Mouse (Mus musculus): ENCODE results near the gene Ccdc8. TPM values are rescaled to one million over a fixed set of nuclear protein-coding genes. Genes with fewer than 3 reads are reported as not detected.
A peak's percentile ranks its signal among the peaks of the same experiment; 100 is the strongest.
"Not testable (repeated sequence)": the region's sequence is repeated elsewhere in the genome, so short reads cannot be mapped to it uniquely, and the experiment has no call there.

Ccdc8 gene
- under 1 TPM in 1 of 2 experiments, not detected in 1; 0.16 TPM for polyA plus RNA-seq (2017; shearing (Covaris generic))

GRCm38 (mm10) chr7:16992451-16992807 lies at the start of gene Ccdc8:
Gene Ccdc8, plus strand, starts transcription at chr7:16992708.
- no peak for ATAC-seq

DNA sequence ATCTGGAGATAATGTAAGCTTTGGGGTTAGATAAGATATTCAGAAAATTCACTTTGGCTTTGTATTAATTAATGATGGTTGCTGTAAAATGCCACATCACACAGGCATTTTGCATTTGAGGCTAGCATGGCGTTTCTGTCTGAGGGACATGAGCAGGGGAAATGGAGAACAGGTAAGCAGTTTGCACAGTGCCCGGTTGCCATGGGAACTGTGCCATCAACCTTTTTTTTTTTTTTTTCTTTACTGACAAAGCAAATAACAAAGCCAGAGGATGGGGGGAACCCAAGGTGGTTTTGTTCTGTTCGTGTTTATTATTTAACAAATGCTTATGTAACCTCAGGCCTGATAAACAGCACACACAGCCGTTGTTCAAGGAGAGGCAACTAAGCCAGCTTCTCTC lies 49.6 kb upstream of the Ccdc8 start:
- no peak for ATAC-seq

DNA sequence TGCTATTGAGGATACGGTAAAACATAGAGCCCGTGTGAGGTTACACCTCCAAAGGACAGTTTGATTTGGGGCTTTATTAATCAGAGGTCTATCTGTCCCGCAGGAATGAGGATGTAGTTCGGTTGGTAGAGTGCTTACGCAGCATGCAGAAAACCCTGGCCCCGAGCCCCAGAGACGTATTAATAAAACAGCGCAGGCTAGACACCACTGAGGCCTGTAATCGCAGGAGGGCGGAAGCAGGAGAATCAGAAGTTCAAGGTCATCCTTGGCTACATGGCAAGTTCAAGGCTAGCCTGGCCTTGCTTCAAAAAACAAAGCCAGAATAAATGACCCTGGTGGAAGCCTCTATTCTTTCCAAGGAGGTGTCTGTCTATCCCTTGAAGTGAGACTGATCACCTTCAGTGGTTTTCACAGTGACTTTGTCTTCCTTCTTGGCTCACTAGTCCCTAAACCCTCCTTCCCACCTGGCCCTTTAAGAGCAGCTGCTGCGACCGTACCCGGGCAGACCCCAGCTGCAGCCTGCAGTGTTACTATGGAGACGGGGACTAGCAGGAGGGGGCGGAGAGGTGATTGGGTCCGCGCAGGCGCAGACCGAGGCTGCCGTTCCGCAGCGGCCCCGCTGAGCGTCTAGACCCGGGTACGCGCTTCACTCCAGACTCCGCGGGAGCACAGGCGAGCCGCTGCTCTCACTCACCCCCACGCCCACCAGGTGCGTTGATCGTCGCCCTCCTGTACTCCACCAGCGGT lies 48.3 kb upstream of the Ccdc8 start, which contains the start of gene Pnmal2:
Gene Pnmal2, plus strand, starts transcription at position 622 of the 747 bp plus-strand sequence.
- peak; percentile 28 for ATAC-seq

DNA sequence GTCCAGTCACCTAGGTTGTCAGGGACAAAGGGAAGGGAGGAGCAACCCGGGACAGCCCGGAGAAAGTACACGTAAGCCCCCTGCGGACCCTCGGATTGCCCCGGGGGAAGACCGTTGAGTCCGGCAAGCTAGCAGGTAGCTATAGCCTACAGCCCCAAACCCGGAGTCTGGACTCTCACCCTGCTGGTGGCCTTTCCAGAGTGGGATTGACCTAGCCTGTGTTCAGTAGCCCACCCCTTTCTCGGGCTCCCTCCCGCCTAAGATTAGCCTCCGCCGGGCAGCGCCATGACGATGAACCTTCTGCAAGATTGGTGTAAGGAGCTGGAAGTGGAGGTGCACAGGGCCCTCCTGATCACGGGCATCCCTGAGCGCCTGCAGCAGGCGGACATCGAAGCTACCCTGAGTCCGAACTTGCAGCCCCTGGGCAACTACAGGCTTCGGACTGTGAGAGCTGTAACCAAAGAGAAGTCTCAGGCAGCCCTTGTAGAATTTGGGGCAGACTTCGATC lies 47.6 kb upstream of the Ccdc8 start:
- ATAC-seq = no peak

DNA sequence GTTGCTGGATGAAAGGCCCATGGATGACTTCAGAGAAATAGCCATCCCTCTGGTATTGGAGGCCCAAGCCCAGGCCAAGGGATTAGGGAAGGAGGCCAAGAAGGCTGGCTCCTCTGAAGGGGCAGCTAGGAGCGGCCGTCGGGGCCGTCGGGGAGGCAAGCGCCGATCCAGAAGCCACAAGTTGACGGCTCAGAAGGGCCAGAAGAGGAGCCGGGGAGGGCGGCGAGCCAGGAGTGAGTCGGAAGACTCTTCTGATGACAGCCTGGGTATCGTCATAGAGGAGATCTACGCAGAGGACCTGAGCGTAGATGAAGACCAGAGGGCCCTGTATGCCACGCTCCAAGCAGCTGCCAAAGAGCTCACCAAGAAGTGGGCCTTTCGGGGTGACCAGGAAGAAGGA lies 47.1 kb upstream of the Ccdc8 start:
- no peak for ATAC-seq

GRCm38 (mm10) chr7:16946441-16947348 lies 45.8 kb upstream of the Ccdc8 start:
- ATAC-seq = no peak

DNA sequence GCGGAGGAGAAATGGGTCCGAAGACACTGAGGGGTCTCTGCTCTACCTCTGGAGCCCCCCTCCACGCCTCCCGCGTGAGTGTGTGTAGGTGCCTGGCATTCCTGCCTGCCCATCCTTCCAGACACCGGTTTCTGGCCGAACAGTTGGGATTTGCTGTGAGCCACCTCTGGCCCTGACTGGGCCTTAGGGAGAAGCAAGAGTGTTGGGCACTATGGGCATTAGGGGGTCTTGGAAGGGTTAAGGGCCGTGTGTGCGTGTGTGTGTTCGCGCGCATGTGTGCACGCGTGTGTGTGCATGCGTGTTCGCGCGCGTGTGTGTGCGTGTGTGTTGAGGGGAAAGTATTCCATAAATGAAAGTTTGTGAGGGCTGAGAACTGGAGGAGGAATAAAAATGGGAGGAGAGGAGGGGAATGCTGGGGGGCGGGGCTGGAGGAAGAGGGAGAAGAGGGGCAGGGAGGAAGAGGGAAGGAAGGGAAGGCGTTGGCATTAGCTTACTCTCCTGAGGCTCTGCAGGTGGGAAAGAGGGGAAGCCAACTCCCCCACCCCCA lies 45.1 kb upstream of the Ccdc8 start:
- ATAC-seq = no peak

DNA sequence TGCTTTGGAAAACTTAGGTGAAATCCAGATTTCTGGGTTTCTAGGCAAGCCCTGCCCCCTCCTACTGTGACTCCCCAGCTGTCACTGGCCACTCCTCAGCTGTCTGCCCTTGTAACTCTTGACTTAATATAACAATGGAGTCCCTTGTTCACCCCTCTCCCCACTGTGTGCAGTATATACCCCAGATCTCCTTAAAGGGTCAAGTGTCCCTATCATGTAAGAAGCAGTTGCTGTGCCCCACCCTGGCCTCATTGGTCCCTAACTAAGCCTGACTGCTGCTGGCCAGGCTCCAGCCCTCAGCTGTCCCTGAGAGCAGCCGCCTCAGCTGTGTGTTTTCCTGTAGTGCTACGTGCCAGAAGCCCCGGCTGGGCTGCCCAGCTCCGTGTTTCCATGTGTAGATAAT lies 44.5 kb upstream of the Ccdc8 start:
- ATAC-seq = no peak

- ATAC-seq = no peak
Measured at GRCm38 (mm10) chr7:16948923-16949458, 43.5 kb upstream of the Ccdc8 start.

DNA sequence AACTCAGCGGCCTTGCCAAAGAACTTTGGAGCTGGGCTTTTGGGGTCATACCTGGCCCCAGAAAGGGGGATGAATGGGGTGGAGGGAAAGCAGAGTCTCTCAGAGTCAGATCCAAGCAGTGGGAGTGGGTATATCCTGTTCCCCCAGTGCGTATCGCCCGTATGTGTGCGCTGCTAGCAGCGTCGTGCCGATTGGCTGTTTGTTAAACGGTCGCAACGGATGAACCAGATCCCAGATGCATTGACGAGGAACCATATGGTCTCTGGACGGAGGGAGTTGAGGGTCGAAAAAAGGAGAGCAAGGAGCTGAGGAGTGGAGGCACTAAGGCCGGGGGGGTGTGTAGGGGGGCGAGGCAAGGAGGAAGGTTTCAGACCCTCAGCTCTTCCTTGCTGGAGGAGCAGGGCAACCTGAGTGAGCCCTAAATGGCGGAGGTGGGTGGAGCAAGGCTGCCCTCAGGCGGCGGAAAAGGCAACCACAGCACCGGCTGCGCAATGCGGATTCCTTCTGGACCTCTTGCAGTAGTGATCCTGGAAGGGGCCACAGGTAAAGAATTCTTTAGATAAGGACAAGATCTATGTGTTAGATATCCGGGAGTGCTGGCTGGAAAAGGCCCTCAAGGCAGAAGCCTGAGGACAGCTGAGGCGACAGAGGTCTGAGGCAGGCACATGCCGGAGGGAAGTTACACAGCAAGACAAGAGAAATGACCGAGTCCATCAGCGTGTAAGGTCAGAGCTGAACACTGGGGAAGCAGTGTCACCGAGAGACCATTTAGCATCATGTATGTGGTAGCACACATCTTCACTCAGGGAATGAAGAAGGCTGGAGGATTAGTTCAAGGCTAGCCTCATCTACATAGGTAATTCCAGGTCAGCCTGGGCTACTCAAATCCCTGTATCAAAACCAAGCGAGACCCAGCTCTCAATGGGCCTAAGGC lies 42.3 kb upstream of the Ccdc8 start:
- peak; percentile 68 for ATAC-seq

- ATAC-seq = peak; percentile 87
Measured at GRCm38 (mm10) chr7:16950861-16951635, 41.5 kb upstream of the Ccdc8 start.

- not testable (repeated sequence) for ATAC-seq
Measured at GRCm38 (mm10) chr7:16953776-16954175, 38.7 kb upstream of the Ccdc8 start.

DNA sequence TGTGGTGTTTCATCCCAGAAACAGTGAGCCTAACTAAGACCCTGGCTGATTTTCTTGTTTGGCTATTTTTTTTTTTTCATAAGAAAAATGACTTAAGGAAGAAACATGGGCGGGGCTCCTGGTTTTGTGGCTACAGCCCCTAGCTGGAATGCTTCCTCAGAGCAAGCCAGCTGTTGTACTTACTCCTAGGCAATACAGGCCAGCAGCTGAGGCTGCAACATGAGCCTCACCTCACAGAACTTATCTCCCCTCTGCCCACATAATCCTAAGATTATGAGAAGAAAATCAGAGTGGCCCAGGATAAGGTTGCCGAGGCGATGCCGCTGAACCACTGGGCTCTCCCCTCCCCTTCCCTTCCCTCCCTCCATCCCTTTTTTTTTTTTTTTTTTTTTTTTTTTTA lies 36.8 kb upstream of the Ccdc8 start:
- no peak for ATAC-seq

GRCm38 (mm10) chr7:16956410-16957265 lies 35.9 kb upstream of the Ccdc8 start:
- ATAC-seq = no peak

DNA sequence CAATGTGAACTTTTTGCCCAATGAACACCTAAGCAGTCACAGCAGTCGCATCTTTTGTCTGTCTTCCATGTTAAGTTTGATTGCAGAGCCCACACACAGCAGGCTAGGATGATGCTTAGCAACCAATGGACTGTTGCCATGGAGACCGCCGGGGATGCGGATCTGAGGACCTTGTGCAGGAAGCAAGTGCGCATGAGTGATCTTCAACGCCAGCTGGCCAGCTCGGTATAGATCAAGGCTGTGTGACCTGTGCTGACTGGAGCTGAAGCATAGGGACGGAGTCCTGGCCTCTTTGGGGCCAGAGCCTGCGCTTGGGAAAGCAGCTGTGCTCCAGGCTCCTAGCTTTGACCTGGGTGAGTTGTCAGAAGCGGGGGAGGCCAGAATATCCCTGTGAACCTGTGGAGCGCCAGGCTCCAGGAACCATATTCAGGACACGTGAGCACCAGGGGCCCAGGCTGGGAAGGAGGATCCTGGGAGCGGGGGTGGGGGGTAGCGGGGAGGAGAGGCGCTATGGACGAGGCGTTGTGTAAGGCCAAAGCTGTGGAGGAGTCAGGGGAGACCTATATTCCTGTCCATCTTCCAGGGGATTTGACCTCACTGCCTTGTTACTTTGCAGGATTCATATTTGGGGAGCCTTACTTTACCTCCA lies 32.8 kb upstream of the Ccdc8 start, which contains the start of gene Pnmal1:
Gene Pnmal1, plus strand, starts transcription at position 141 of the 649 bp plus-strand sequence.
- ATAC-seq = no peak

DNA sequence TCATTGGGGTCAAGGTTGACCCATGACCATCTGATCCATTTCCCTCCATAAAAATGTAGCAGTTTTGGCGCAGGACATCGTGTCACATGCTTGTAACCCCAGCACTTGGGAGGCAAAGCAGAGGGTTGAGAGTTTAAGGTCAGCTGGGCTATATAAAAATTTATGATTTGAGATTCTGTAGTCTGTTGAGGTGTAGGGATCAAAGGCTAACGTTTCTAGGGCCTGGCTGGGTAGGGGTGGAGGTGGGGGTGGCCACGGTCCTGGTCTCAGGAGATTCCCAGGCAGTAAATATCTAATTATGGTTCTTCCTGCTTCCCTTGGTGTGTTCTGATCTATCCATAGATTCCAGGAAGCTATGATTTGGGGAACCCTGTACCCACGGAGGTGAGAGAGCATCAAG lies 30.8 kb upstream of the Ccdc8 start:
- ATAC-seq = no peak

DNA sequence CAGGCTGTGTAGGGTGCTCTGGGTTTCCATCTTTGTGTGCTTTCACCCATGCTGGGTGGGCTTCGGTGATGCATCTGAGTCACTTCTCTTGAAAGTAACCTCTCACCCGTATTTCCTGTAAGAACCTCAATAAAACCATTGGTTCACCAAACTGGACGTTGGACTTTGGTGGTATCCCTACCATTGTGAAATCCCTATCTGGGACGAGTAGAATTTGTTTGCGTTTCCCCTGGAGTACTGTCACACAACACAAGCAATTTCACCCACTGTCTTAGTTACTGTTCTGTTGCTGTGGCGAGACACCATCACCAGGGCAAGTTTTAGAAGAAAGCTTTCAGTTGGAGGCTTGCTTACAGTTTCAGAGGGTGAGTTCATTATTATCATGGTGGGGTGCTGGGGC lies 24.1 kb upstream of the Ccdc8 start:
- ATAC-seq = no peak

- no peak for ATAC-seq
Measured at GRCm38 (mm10) chr7:16971160-16971559, 21.3 kb upstream of the Ccdc8 start.

- ATAC-seq = no peak
Measured at GRCm38 (mm10) chr7:16974018-16974417, 18.5 kb upstream of the Ccdc8 start.

Data from activated CD4-positive, CD25-positive, alpha-beta regulatory T cell, adult 4 months (primary cell).